Mouse (Mus musculus) B cell, adult 62 days (primary cell): ENCODE data around the gene Vmn1r121. TPM values are rescaled to one million over a fixed set of nuclear protein-coding genes. Genes with fewer than 3 reads are reported as not detected.

ENCODE experiments used
- total RNA-seq: library from RNA; stranded (reverse); gene quantifications from 4 replicates; pipeline ENCODE4 v1.2.4, GENCODE M21; 2023

The Vmn1r121 gene
- not detected in 4 replicates for total RNA-seq

GRCm38 (mm10) chr7:21098413-21098812 lies at the start of gene Vmn1r121:
Gene Vmn1r121 (minus strand): TSS chr7:21098513.

GRCm38 (mm10) chr7:21134028-21134427 lies 35.7 kb upstream of the Vmn1r121 start, which contains the start of gene Vmn1r122:
Gene Vmn1r122 (minus strand): TSS chr7:21134128.

GRCm38 (mm10) chr7:21053684-21054083 lies 44.6 kb downstream of the Vmn1r121 start, which contains the start of gene Vmn1r120:
Gene Vmn1r120 (minus strand): TSS chr7:21053784.

Other genes with a start within 250 kb of the Vmn1r121 start
- gene Vmn1r116, start 226.3 kb downstream of the Vmn1r121 start, total RNA-seq, result not detected in 4 replicates
- gene Vmn1r117, start 214.4 kb downstream of the Vmn1r121 start, total RNA-seq, result not detected in 4 replicates
- not detected in 4 replicates for gene Vmn1r118, start 186.2 kb downstream of the Vmn1r121 start, total RNA-seq
- not detected in 4 replicates for gene Vmn1r119, start 86.1 kb downstream of the Vmn1r121 start, total RNA-seq
- not detected in 4 replicates for gene Vmn1r120, start 44.7 kb downstream of the Vmn1r121 start, total RNA-seq
- gene Vmn1r122, start 35.6 kb upstream of the Vmn1r121 start, total RNA-seq, result not detected in 4 replicates
- not detected in 4 replicates for gene Vmn1r123, start 63.7 kb upstream of the Vmn1r121 start, total RNA-seq
- not detected in 4 replicates for gene Gm5157, start 91.9 kb upstream of the Vmn1r121 start, total RNA-seq
- not detected in 4 replicates for gene Vmn1r124, start 162.1 kb upstream of the Vmn1r121 start, total RNA-seq
- not detected in 4 replicates for gene Vmn1r125, start 173.7 kb upstream of the Vmn1r121 start, total RNA-seq
- not detected in 4 replicates for gene Vmn1r126, start 203.0 kb upstream of the Vmn1r121 start, total RNA-seq
- not detected in 4 replicates for gene Vmn1r127, start 221.3 kb upstream of the Vmn1r121 start, total RNA-seq